Mouse (Mus musculus): ENCODE results near the gene Actl10.
A peak's percentile ranks its signal among the peaks of the same experiment; 100 is the strongest.

The Actl10 gene

DNA sequence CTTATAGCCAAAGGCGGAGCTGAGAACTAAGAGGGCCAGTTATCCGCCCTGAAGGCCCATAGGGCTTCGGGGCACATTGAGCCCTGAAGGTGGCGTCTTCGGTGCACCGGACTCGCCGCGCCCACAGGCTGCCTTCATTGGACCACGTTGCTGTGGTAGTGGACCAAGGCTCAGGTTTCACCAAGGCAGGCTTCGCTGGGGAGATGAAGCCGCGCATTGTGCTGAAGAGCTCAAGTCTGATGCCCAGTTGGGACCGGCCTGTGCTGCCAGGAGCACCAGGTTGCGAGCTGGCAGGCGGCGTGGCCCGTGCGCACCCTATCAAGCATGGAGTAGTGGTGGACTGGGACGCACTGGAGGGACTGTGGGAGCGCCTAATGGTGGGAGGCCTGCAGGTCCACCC is 351 bp downstream of the Actl10 start:
- DNase-seq, result no peak

GRCm38 (mm10) chr2:154552424-154552907 is 890 bp downstream of the Actl10 start:
- peak; percentile 78 for DNase-seq

- DNase-seq, result no peak
These were observed 3.7 kb downstream of the Actl10 start for GRCm38 (mm10) chr2:154555235-154555634.

DNA sequence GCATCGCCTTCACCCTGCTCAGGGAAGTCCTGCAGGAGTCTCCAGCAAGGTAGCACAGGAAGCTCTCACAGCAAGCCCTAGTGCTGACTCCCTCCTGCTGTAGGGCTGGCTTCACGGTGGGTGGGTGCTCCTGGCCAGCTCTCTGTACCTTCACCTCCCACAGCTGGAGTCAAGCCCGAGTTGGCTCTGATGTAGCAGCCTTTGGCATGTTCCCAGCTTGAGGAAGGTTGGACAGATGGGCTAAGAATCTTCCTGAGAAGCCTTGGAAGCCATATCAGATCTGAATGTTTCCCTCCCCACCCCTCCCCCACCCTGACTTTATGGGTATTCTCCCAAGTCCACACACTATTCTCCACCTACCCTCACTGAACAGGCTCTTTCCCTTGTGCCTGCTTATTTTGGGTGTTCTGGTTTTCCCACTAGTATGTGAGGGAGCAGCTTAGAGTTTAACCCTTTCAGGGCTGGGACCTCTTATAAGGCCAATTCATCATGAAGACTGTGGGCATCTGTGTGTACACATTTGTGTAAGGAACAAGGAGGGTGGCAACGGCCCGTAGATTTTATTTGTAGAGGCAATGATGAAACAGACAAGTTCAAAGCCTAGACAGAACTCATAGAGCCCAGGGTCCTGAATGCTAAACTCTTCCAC is 5.7 kb downstream of the Actl10 start:
- peak; percentile 72 for DNase-seq

GRCm38 (mm10) chr2:154558264-154559039 is 6.9 kb downstream of the Actl10 start, which contains the start of gene Necab3:
Gene Necab3, minus strand, starts transcription at chr2:154558890.
- peak; percentile 38 for DNase-seq

DNA sequence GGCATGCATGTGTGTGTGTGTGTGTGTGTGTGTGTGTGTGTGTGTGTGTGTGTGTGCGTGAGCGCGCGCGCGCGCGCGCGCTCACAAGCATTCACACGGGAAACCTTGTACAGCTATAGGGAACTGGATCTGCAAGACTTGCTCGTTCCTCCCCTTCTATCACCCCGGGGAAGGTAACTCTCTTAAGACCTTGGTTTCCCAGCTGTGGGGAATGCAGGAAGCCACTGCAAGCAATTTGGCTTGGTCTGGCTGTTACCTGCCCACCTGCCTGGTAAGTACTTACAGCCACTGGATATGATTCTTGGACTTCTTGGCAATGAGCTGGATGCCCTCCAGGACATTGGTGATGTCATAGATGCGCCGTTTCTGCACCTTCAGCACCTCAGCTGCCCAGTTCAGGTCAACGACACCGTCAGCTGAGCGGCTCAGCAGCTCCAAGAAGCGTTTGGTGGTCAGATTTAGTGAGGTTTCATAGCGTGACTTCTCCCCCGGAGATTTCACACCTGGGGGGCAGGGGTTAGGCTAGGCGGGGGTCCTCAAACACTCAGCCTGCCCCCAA is 12.1 kb downstream of the Actl10 start:
- DNase-seq, result peak; percentile 77

DNA sequence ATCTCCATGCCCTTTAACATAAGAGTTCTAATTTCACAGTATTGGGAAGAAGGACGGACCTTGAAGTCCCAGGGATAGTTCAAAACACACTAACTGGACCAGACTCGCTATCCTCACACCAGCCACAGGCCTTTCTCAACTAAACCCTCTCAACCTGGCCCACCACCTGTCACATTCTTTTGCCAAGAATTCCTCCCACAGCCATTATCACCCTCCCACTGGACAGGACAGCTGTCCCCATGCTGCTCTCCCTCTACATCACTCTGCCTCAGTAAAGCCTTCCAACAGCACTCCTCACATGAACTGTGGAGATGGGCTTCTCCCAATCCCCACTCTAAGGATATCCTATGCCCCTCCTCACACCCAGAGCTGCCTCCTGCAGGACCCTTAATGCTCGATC is 14.0 kb downstream of the Actl10 start:
- DNase-seq, result no peak

DNA sequence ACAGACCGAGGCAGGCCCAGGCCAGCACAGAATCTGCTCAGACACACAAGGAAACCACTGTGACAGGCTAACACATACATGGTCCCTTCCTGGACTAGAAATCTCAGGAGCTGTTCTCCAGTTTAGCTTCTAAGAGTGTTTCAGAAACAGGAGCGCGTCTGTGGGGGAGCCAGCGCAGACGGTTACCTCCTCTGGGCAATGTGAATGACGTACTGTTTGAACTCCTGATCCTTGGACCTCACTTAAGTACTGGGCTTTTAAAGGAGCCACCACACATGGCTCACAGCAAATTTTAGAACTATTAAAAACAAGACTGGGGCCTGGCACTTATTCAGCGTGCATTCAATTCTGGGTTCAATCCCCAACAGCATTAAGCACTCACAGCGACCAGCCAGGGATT is 15.1 kb downstream of the Actl10 start:
- DNase-seq, result peak; percentile 58

DNA sequence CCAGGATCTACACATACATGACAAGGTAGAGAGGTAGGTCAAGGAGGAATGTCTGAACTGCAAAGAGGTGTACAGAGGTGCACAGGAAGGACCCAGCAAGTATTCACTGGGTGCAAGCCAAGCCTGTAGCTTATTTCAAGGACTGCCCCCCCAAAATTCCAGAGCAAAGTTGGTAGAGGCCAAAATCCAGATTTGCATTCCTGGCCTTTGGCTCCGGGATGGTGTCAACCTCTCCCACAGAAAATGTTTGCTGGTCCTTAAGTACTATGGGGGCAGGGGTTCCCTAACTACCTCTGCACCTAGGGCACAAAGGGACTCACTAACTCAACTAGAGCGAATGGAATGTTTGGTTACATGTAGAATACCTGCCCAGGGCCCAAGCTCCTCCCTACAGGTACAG is 16.2 kb downstream of the Actl10 start:
- peak; percentile 34 for DNase-seq

- DNase-seq, result no peak
These were observed 16.9 kb downstream of the Actl10 start for GRCm38 (mm10) chr2:154568329-154569070.

GRCm38 (mm10) chr2:154569071-154569748 is 17.6 kb downstream of the Actl10 start:
- DNase-seq, result peak; percentile 80

DNA sequence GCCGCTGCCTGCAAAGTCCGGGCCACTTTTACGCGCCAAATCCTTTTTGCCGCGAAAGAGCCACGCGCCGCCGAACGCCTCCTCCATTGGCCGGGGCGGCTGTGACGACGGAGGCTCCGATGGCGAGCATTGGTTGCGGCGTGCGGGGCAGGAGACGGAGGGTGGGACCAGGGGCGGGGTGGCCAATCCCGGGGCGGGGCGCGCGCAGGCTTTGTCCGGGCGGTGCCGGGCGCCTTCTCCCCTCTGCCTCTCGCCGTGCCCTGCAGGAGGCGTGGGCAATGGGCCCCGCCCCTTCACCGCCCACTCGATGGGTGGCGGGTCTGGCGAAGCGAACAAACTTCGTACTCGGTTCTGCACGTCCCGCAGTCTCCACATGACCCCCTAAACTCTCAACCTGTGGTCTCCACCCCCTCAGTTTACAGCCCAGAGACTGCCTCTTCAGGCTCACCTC is 18.3 kb downstream of the Actl10 start, which contains the start of gene E2f1:
E2f1 (minus strand) TSS at position 57 of the 451 bp plus-strand sequence.
- peak; percentile 97 for DNase-seq

- DNase-seq, result no peak
These were observed 19.1 kb downstream of the Actl10 start for GRCm38 (mm10) chr2:154570666-154571065.

DNA sequence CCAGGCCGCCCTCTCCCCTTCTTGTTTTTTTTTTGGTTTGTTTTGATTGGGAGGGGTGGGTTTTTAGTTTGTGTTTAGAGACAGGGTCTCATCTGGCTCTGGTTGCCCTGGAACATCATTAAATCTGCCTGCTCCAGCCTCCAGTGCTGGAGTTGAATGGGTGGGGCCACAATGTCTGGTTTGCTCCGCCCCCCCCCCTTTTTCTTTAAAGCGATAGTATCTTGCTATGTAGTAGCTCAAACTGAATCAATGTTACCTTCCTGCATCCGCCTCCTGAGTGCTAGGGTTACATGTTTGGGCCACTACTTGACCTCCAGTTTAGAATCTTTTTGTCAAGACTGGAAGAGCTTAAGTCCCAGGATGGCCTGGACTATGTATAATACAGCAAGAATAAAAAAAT is 19.7 kb downstream of the Actl10 start:
- no peak for DNase-seq

- no peak for DNase-seq
These were observed 20.4 kb downstream of the Actl10 start for GRCm38 (mm10) chr2:154571976-154572375.

- DNase-seq, result no peak
These were observed 21.4 kb downstream of the Actl10 start for GRCm38 (mm10) chr2:154572996-154573395.

- DNase-seq, result no peak
These were observed 22.7 kb downstream of the Actl10 start for GRCm38 (mm10) chr2:154574271-154574670.

- DNase-seq, result no peak
These were observed 25.5 kb downstream of the Actl10 start for GRCm38 (mm10) chr2:154576876-154577743.

GRCm38 (mm10) chr2:154577744-154578067 is 26.1 kb downstream of the Actl10 start:
- no peak for DNase-seq

GRCm38 (mm10) chr2:154580586-154580985 is 29.0 kb downstream of the Actl10 start:
- DNase-seq, result no peak

- no peak for DNase-seq
These were observed 29.8 kb downstream of the Actl10 start for GRCm38 (mm10) chr2:154581421-154581820.
